Mouse (Mus musculus): ENCODE measurements around the gene Cfap221.

- TF ChIP-seq CTCF (conservative IDR thresholded peaks at IDR 0.05 in 1 of 2, IDR thresholded peaks at IDR 0.05 in 1 of 2; ENCODE audit: low read depth in 2 of 2, low read length in 2 of 2) (peak; percentile 34 to 74; a peak in 2 of 4 replicates), MAFK (IDR thresholded peaks at IDR 0.05; ENCODE audit: insufficient replicate concordance, low read length) (no peak), KAT2A (IDR thresholded peaks at IDR 0.05; ENCODE audit: insufficient replicate concordance, low read length) (no peak), SMC3 (IDR thresholded peaks at IDR 0.05; ENCODE audit: low read depth, low read length) (peak; percentile 50), POLR2AphosphoS2 (IDR thresholded peaks at IDR 0.05; ENCODE audit: low read depth, low read length) (no peak), POLR2A (IDR thresholded peaks at IDR 0.05; ENCODE audit: low read depth, low read length) (no peak), USF1 (IDR thresholded peaks at IDR 0.05; ENCODE audit: low read depth, low read length) (no peak), CHD2 (IDR thresholded peaks at IDR 0.05; ENCODE audit: low read length) (no peak), ZKSCAN1 (IDR thresholded peaks at IDR 0.05; ENCODE audit: borderline replicate concordance, low read depth, low read length) (no peak)
Measured at GRCm38 (mm10) chr1:120016240-120016639, 19.2 kb upstream of the Cfap221 start.

All from CH12.LX (cell line).